Mouse (Mus musculus) kidney, postnatal 36 days (tissue): ENCODE measurements at regions not wholly inside any gene's neighbourhood (a gene's known extent, or its start where the extent isn't known, plus 50 kb on each side); places are given as distances from the start of the nearest gene placed in this dataset.

Experiments used
- DNase-seq, 2 experiments: peaks; one replicate each; pipeline ENCODE4 v3.0.0; 2021 to 2022; ENCODE audit warnings: mixed read lengths in 2 of 2

DNA sequence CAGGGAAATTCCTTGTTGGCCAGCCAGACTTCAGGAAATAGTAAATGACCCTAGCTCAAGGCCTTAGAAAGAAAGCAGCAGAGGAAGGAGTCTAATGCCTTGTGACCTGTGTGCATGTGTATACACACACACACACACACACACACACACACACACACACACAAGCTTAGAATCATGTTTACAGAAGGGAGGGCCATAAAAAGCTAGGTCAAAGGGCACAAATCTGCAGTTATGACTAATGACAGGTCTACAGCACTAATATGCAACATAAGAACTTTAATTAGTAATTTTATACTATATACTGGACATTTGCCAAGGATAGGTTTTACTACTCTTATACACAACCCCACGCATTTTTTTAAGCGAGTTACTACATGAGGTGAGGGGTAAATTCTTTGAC is 149.4 kb downstream of the Nr2f2 start:
- DNase-seq: no peak

DNA sequence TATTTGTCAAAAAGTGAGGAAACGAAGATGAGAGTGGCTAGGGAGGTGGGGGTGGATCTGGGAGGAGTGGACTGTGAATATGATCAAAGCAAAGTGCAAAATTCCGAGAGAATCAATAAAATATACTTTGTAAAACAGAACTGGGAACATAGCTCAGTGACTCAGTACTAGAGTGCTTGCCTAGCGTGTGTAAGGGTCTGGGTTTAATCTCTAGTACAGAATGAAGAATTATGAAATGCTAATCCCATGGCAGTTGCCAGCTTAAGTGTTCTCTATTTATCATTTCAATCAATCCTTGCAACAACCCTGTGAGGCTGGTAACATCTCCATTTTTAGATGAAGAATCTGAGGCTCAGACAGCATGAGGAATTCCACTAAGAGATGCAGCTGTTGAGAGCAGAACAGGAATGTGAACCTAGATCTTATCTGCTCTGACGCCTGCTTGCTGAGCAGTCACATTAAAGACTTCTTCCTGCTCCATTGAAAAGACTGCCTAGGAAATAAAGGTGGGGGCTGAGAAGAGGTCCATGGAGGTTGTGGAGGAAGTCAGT is 152.5 kb downstream of the Nr2f2 start:
- DNase-seq: no peak

DNA sequence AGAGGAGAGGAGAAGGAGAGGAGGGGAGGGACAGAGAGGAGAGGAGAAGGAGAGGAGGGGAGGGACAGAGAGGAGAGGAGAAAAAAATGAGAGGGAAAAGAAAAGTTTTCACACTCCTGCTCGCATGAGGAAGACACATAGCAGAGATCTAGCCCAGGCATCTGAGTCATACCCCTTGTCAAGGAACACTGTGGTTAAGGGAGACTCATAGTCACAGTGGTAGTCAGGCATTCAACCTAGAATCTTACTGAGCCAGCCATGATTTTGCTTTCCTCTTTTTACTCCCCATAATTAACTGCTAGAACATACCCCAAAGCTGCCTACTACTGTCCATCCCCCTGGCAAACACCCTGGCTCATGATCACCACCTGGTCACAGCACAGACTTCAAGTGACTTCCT is 160.6 kb downstream of the Nr2f2 start:
- no peak for DNase-seq

DNA sequence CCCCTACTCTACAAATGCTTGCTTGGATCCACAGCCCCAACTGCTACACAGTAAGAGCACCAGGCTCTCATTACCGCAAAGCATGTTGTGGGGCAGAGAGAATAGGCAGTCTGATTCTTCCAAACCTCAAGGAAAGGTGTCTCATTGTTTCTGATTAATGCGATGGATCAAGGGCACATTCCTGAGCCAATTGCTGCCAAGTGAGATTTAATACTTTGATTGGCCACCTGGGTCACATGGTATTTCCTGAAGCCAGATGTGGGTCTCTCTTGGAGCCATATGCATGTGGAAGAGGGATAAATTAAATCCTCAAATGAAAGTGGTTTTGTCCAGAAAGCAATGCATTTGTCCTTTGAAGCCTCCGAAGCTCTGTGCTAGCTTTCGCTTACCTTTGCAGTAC is 166.3 kb downstream of the Nr2f2 start:
- DNase-seq: no peak

DNA sequence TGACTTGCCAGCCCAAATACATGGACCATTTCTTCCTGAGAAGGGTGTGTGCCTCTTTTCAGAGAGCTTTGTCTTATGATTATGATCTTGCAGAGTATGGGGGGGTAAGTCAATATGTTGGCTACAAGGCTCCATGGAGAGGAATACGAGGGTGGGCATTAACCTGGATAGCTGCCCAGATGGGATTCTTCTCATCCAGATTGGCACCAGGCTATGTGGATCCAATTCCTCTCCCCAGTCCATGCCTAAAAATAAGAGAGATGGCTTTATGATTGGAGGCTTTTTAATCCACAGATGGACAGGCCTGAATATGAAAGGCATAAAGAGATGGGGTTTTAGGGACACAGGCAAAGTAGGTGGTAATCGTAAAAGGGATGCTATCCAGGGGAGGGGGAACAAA is 187.6 kb downstream of the Nr2f2 start:
- no peak for DNase-seq

DNA sequence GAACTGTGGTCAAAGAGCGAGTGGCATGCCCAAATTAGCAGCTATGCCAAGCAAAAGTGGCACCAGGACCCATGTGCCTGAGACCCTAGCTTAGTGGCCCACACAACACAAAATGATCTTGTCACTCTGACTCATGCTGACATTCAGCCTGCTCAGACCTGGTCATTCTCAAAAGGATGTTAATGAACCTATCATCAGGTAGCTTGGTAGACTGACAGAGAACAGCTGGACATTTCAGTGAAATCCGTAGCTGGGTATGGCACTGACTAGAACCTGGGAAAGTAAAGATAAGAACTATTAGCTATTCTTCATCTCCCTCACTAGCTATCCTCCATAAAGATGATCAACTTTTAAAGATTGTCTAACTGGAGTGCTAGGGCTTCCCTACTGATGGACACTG is 188.5 kb downstream of the Nr2f2 start:
- DNase-seq: no peak

DNA sequence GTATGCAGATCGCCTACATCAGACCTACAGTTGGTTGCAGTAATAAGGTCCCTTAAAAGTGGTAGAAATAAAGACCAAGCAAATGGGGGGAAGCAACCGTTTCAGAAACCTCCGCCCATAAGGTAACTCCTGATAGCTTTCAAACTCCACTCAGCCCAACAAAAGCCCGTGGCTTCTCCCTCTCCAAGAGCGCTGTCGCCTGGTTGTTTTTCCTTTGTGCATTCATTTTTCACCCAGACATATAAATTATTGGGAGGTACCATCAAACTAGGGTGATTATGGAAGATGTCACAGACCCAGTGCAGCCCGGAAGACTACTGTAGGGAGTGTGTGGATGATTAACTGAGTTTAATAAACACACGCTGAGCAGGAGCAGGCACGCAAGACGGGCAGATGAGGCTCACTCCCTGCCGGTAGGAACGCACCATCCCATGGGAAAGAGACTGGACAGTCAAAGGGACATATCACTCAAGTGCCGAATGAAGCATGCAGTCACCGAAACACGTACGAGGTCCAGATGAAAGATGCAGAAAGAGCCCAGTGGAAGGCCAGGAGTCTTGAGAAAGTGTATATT is 189.8 kb downstream of the Nr2f2 start:
- peak; percentile 0 to 6 for DNase-seq

DNA sequence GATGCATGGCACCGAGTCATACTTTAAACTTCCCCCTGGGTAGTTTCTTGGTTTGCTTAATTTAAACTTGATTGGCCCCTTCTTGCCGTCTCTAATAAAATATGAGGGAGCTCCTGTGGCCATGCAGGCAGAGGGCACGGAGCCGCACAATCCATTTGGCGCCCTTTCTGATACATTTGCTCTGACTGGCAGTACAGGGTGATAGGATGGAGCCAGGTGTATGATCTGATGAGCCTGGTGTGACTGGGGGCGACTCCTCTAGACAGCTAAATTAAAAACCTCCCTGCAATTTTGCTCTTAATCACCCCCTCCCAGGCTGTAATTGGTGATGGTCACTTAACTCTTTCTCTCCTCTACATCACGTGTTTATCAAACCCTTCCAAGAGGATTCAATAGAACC is 190.4 kb downstream of the Nr2f2 start:
- no peak for DNase-seq

DNA sequence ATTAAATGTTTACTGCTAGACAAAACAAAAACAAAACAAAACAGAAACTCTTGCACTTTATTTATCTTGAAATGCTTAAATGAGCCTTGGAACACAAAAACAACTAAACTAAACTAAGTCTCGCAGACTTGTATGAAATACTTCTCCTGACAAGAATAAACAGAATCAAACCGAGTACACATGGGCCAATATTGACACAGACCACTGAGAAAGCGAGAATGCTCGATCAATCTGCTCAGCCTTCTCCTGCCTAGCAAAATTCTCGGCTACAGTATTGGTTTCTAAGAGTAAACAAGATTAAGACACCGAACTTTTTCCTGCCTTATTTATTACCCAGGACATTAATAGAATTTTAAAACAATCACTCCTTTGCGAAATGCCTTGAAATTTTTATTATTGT is 194.1 kb downstream of the Nr2f2 start:
- DNase-seq: no peak

DNA sequence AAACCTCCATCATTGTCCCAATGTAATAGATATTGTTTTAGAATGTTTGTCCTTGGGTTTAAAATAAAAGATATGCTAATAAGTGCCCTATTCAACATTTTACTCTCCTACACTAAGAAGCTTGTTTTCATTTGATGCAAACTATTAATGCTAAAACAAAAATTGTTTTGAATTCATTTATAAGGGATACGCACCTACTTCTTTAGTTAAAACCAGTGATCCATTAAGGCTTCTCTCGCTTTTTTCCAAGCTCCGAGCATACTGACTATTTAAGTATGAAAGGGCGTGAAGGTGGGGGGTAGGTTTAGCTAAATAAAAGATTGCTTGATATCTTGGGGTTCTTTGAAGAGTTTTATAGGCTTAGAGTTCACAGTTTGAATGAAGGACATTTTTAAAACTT is 195.1 kb downstream of the Nr2f2 start:
- DNase-seq: no peak

DNA sequence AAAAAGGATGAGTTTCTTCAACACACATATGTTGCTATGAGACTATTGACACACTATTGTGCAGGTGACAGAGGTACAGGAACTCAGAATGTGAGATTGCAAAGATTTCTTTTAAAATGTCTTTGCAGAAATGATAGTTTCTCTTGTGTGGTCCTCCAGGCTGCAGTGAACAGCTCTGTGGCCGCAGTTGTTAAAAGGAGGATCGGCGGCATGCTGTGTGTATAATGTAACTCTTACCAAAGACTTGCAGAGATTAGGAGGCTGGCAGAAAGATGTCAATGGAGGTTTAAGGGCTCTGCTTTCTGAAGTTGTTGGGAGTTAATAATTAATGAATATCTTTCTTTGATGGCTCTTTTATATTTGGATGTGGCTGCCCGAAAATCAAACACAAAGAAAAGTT is 198.5 kb downstream of the Nr2f2 start:
- no peak for DNase-seq

DNA sequence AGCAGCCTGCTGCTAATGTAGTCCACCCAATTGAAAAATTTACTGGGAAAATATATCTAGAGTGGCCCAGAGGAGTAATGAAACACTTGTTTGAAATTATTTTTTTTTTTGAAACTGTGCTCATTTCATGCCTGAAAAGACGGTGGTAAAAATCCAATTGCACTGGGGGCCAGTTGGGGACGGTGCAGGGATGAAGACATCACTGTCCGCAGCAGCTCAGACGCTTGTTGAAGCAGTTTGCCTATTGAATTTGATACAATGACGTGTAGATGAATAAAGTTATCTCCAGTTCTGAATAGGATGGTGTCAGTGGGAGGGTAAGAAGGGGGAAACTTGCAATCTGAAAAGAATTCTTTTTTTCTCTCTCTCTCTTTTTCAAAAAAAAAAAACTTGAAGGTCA is 200.5 kb downstream of the Nr2f2 start:
- DNase-seq: no peak

DNA sequence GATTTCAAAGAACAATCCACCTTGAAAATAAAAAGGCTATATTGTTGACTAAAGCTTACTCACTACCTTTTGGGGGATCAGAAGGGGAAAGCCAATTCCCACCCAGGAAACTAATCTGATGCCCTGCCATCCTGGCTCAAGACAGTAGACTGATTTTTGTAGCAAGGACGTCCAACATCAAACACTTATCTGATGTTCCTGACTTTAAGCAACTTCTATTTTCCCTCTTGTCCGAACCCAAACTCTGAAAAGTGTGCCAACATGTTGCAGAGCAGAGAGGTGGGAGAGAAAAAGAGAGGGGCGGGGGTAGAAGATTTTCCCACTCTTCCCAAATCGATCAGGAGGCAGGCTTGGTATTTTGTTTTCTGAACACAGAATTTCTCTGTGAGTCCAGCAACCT is 201.0 kb downstream of the Nr2f2 start:
- DNase-seq: no peak

DNA sequence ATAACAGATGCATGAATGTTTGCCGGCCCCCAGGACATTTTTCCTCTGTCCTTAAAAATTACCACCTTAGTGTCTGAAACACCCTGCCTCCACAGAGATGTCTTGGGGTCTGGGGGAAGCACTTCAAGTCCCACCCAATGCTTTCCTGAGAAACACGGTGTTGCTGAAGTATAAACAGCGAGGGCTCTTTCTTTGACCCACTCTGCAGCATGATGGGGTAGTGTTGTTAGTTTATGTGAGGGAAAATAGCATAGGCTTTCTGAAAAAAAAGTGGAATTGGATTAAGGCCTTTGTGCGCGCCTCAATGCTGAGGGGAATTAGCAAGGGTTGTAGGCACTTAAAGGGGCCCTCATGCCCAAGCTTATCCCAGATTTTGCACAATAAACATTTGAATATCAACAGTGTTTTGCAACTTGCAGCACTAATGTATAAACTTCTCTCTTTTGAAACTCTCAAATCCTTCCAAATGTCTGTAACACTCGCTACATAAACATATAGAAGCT is 201.8 kb downstream of the Nr2f2 start:
- DNase-seq: no peak

DNA sequence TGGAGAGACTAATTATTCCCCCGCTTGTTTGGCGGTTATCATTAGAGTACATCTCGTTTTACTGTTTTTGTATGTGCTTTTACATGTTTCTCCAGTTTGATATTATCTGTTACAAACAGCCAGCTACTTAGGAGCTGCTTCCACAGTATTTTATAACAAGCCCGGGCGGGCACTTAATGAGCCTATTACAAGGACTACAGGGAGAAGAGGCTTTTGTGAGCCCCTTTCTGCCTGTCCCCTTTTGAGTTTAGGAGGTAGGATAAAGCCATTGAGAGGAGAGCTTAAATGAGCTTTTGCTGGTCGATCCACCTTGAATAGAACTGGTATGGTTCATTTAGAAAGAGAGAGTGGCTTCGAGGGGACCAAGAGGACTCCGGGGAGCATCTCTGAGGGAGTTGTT is 208.0 kb downstream of the Nr2f2 start:
- no peak for DNase-seq

DNA sequence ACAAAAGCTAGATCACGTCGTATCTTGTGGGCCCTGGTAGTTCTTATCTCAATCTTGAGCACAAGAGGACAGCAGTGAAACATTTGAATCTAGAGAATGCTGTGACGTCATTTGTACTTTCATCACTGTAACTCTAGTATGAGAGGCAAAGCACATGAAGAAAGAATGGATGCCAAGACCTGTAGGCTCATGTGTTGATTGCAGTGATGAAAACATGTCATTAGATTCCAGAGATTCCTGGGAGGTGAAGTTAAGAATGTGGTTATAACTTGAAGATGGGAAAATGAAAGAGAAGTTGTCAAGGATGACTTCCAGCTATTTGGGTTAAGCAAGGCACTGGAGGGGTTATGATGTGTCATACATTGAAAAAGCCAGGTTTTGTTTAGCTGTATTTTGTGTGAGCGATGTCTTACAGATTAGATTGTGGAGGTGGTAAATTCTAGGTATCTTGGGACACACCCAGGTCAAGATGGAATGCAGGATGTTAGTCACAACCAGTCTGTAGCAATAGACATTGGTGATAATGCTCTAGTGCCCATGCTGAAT is 221.7 kb downstream of the Nr2f2 start:
- DNase-seq: no peak

DNA sequence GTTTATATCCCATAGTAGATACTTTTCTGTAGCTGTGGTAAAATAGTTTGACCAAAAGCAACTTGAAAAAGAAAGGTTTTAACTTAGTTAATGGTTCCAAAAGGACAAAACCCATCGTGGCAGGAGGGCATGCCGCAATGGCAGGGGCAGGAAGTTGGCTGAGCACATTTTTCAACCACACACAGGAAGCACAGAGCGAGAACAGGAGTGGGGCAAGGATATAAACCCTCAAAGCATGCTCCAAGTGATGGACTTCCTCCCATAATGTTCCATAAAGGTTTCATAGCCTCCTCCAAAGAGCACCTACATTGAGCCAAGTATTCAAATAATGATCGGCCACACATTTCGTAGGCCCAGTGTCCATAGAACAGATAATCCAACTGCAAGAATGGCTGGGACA is 229.7 kb downstream of the Nr2f2 start:
- DNase-seq: no peak

DNA sequence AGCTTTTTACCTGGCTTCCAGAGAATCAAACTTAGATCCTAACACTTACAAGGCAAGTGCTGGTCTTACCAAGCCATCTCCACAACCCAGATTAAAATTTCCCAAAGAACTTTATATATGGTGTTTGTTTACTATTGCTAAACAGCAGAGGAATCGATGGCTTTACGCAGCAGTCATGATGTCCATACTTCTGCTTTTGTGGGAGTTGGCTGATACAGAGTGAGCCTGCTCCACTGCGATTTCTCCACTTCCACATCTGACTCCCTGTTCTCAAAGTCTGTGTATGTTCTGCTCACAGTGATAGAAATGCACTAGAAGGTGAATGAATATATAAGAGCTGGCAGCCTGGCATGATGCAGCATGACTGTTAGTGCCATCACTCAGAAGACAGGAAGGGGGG is 231.1 kb downstream of the Nr2f2 start:
- no peak for DNase-seq

DNA sequence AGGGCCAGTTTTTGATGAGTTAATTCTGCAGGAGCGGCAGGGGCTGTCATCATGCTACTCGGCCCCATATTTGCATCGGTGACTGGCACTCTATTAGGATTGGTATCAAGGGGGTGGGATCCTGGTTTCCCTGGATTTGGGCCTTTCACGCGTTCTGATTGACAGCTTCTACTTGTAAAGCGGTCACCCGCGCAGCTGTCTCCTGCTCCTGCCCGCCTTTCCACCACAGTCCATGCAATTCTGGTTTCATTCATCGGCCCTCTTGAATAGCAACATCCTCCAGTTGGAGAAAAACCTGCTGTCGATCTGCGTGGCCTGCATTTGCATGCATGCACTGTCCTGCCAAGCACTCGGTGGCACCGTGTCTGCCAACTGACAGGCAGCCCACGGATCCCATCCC is 236.6 kb downstream of the Nr2f2 start:
- DNase-seq: no peak

DNA sequence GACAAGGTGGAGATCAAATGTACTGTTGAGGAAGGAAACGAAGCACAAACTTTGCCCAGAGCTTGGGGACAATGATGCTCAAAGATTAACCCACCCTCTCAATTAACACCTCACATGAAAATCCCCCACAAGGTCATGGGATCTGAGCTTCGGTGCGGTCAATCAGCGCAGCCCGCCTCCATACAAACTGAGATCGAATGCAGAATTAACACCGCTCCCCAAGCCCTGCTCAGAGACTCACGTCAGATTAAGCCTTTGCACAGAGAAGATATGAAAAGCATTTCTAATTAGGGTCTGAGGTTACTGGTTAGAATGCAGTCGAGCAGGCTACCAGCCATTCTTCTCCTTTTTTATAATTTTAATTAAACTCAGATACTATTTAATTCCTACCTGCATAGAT is 243.7 kb downstream of the Nr2f2 start:
- DNase-seq: no peak

DNA sequence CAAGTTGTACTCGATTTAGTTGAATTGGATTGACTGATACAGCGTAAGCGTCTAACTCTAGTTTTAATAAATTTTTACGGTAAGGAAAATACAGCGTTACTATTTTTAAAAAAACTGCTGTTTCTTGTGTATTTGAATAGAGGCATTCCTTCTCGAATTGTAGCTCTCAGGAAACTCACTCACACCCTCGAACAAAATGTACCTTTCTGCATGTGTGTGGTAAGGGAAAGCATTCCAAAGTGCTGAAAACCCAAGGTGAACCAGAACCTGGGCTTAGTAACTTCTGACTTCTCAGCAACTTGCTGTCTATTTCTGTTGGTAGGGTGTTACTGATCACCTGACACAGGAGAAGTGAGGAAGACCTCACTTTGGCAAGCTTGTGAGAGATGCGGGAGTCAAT is 247.0 kb downstream of the Nr2f2 start:
- no peak for DNase-seq

DNA sequence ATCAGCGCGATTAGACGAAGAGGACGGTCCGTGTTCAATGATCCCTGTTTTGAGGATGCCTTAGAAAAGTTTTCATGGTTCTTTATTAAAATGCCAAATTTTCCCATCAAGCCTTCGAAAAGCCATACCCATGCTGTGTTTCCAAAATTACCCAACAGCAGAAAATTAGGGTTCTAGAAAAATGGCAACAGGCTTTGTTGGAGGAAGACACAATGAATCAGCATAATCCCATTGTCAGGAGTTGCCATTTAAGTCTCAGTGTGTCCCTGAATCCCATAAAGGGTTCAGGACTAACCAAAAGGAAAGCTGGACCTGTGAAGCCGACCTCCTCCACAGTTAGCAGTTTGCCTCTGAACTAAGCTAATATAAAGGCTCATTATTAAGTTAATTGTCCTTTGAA is 247.6 kb downstream of the Nr2f2 start:
- DNase-seq: no peak

DNA sequence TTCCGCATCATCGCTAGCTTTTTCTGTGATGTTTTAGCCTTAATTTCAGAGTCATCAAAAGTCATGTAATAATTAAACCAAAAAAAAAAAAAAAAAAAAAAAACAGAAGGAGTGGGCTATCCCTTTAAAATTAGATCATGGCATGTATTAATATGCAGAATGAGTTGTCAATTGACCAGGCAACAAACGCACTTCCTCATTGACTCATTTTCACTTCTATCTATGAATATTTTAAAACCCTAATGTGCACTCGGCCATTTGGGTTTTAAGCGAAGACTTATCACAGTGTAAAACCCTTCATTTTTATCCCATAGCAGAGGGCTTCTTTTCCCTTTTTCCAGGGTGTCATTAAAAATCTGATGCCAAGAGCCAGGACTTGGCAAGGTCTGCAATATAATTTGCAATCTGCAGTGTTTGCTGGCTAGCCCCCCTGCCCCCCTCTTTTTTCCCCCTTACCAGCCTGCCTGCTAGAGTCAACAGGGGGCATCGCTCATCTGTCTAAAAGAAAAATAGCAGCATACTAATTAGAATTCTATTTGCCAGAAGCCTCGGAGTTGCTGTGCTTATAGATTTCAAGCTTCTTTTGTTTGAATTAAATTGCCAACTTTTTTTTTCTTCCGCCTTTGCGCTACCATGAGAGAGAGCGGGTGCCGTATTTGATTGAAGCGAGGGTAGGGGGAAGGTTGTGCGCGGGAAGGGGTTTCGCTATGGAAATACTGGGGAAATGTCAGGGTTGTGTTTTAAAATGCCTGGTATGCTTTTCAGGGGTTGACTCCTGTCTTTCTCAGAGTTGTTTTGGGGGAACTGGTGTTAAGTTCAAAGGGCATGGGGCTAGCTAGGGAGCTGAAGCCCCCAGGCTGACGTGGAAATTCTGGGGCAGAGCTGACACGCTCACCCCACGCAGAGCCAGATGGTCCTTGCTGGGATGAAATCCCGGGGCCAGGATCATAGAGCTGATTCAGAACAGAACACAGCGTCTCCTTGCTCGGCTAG is 248.3 kb downstream of the Nr2f2 start:
- DNase-seq: peak in 1 of 2 experiments; percentile 10

DNA sequence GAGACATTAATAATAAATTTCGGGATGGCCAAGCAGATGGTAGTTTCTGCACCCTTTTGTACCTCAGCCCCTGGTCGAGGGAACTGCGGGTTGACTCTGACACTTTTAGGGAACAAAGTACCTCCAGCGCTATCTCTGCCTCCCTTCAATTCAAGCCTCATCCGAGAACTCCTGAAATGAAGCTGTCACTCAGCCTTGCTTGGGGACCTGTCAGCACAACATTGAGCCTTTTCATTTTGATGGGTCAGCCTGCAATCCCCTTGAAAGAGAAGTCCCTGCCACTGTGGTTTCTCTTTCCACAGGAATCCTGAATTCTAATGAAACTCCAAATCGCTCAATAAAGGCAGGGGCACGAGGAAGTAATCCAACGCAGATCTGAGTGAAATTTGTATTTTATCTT is 257.5 kb downstream of the Nr2f2 start:
- no peak for DNase-seq
